Mouse (Mus musculus) cerebellum, adult 2 months (tissue): ENCODE data around the gene Prx.

Experiments used
- CTCF ChIP-seq: fragments of 200-500 bp; IDR thresholded peaks from 2 replicates; pipeline ENCODE4 v1.5.1; 2011; ENCODE audit warnings: low read depth, mild to moderate bottlenecking, control low read depth, low read length, moderate library complexity, borderline replicate concordance; ENCODE audit not compliant: insufficient read depth
- POLR2A ChIP-seq: fragments of 200-500 bp; IDR thresholded peaks from 2 replicates; pipeline ENCODE4 v1.6.1; 2011; ENCODE audit warnings: low read length, control low read depth, borderline replicate concordance; ENCODE audit not compliant: insufficient read depth

GRCm38 (mm10) chr7:27451359-27451758, 47.8 kb upstream of the Prx start:
- TF ChIP-seq CTCF = no peak
- TF ChIP-seq POLR2A = no peak
